31 mouse cellular contexts compared by ENCODE assay signal in genomic region chr14:75628870-75629269, GRCm38 (mm10). TPM values are rescaled to one million over a fixed set of nuclear protein-coding genes. Genes with fewer than 3 reads are reported as not detected.
"Had no signal": no experiment of that assay in that cellular context is flagged by ENCODE, and none has a peak within 500 bp of the region (broad histone marks: within the 10 kb centered on the region; RNA-seq: fewer than 3 reads in every experiment).

No protein-coding gene starts in this region.

- H3K4me3 ChIP-seq: intestine, embryonic 15.5 days; kidney, embryonic 15.5 days; liver, embryonic 13.5 days; midbrain, embryonic 10.5 days; midbrain, embryonic 13.5 days; myocyte; neural tube, embryonic 13.5 days had no signal

- H3K27ac ChIP-seq: intestine, embryonic 15.5 days; kidney, embryonic 15.5 days; liver, embryonic 13.5 days; macrophage; midbrain, embryonic 10.5 days; midbrain, embryonic 13.5 days; neural tube, embryonic 13.5 days; stomach, postnatal 0 days had no signal

- H3K4me2 ChIP-seq: intestine, embryonic 15.5 days; kidney, embryonic 15.5 days; liver, embryonic 13.5 days; lung, embryonic 14.5 days; midbrain, embryonic 13.5 days; neural tube, embryonic 13.5 days had no signal

- H3K27me3 ChIP-seq: intestine, embryonic 15.5 days; kidney, embryonic 15.5 days; liver, embryonic 13.5 days; midbrain, embryonic 13.5 days; neural tube, embryonic 13.5 days had no signal

- H3K36me3 ChIP-seq: intestine, embryonic 15.5 days; kidney, embryonic 15.5 days; liver, embryonic 13.5 days; midbrain, embryonic 10.5 days; midbrain, embryonic 13.5 days; neural tube, embryonic 13.5 days had no signal

- H3K9ac ChIP-seq: intestine, embryonic 15.5 days; kidney, embryonic 15.5 days; liver, embryonic 13.5 days; lung, embryonic 14.5 days; midbrain, embryonic 13.5 days; neural tube, embryonic 13.5 days had no signal

- ATAC-seq: intestine, embryonic 15.5 days; lung, postnatal 0 days; midbrain, embryonic 13.5 days; midbrain, embryonic 16.5 days had no signal

- DNase-seq: kidney, adult 11 months; kidney, adult 8-10 months; kidney, postnatal 10 days; kidney, postnatal 36 days; liver, embryonic 13.5 days; lung, embryonic 14.5 days; retina, postnatal 1 day; right cerebral cortex, postnatal 25 days; thymus, adult 2 months; thymus, postnatal 14 days; thymus, postnatal 4 days had no signal

- H3K9me3 ChIP-seq: intestine, embryonic 15.5 days; kidney, embryonic 15.5 days; liver, embryonic 13.5 days; midbrain, embryonic 10.5 days; midbrain, embryonic 13.5 days; neural tube, embryonic 13.5 days had no signal

- H3K4me1 ChIP-seq: intestine, embryonic 15.5 days; kidney, embryonic 15.5 days; liver, embryonic 13.5 days; midbrain, embryonic 10.5 days; midbrain, embryonic 13.5 days; neural tube, embryonic 13.5 days had no signal

RNA-seq across cellular contexts. Expression of gene Erich6b, which starts 13.2 kb away (rescaled TPM):
- total RNA-seq: layer of hippocampus, adult 18-20 months; layer of hippocampus, postnatal 25 days; left cerebral cortex, adult 18-20 months; left cerebral cortex, postnatal 36 days; monocyte, adult 5-6 weeks; neutrophil, adult 5-6 weeks had no signal
- polyA plus RNA-seq: intestine, embryonic 15.5 days; limb, embryonic 11.5 days; limb, embryonic 14.5 days; liver, embryonic 13.5 days; liver, embryonic 16.5 days; lung, embryonic 14.5 days; lung, postnatal 0 days; macrophage; midbrain, embryonic 10.5 days; midbrain, embryonic 13.5 days; midbrain, embryonic 16.5 days; myocyte; neural tube, embryonic 13.5 days; stomach, embryonic 14.5 days; stomach, postnatal 0 days; thymus, adult 2 months had no signal

RNA-seq across cellular contexts. Expression of gene Spert, which starts 36.0 kb away (rescaled TPM):
- total RNA-seq: layer of hippocampus, adult 18-20 months; layer of hippocampus, postnatal 25 days; left cerebral cortex, adult 18-20 months; left cerebral cortex, postnatal 36 days; neutrophil, adult 5-6 weeks had no signal
- polyA plus RNA-seq: intestine, embryonic 15.5 days; kidney, embryonic 15.5 days; limb, embryonic 11.5 days; limb, embryonic 14.5 days; liver, embryonic 13.5 days; liver, embryonic 16.5 days; lung, embryonic 14.5 days; lung, postnatal 0 days; macrophage; midbrain, embryonic 10.5 days; midbrain, embryonic 13.5 days; midbrain, embryonic 16.5 days; myocyte; neural tube, embryonic 13.5 days; stomach, embryonic 14.5 days; stomach, postnatal 0 days had no signal
